Mouse (Mus musculus) hindbrain, embryonic 13.5 days (tissue): ENCODE data around the gene Frmpd1. TPM values are rescaled to one million over a fixed set of nuclear protein-coding genes. Genes with fewer than 3 reads are reported as not detected.

ENCODE experiments used
- ATAC-seq: fragments of 200-750 bp; cut with Nextera tagmentation; 2 replicates; pipeline ENCODE4 v1.8.0; 2017; ENCODE audit warnings: moderate TSS enrichment; ENCODE audit not compliant: low FRiP score
- H3K27ac ChIP-seq: fragments of 300-500 bp; sonication (generic); 2 replicates; pipeline ENCODE4 v1.5.1; 2015; ENCODE audit warnings: inconsistent platforms, mild to moderate bottlenecking, moderate library complexity
- H3K27me3 ChIP-seq: fragments of 300-500 bp; sonication (generic); 2 replicates; pipeline ENCODE4 v1.6.1; 2015; ENCODE audit warnings: mild to moderate bottlenecking, inconsistent platforms
- H3K36me3 ChIP-seq: fragments of 300-500 bp; sonication (generic); 2 replicates; pipeline ENCODE4 v1.6.1; 2015; ENCODE audit warnings: mild to moderate bottlenecking, inconsistent platforms
- H3K4me1 ChIP-seq: fragments of 300-500 bp; sonication (generic); replicated peaks from 2 replicates; pipeline ENCODE4 v1.6.1; 2015; ENCODE audit warnings: inconsistent platforms
- H3K4me2 ChIP-seq: fragments of 300-500 bp; sonication (generic); 2 replicates; pipeline ENCODE4 v1.6.1; 2015; ENCODE audit warnings: inconsistent platforms, mild to moderate bottlenecking, moderate library complexity
- H3K4me3 ChIP-seq: fragments of 300-500 bp; sonication (generic); 2 replicates; pipeline ENCODE4 v1.5.1; 2015; ENCODE audit warnings: mild to moderate bottlenecking, inconsistent platforms
- H3K9ac ChIP-seq: fragments of 300-500 bp; sonication (generic); 2 replicates; pipeline ENCODE4 v1.6.1; 2015; ENCODE audit warnings: mild to moderate bottlenecking, inconsistent platforms
- H3K9me3 ChIP-seq: fragments of 300-500 bp; sonication (generic); 2 replicates; pipeline ENCODE4 v1.6.1; 2016; ENCODE audit warnings: inconsistent platforms
- WGBS: fragments of 180-500 bp; shearing (Covaris S2); methylation state at CpG from one replicate; pipeline ENCODE4 v1.1.7; 2015; 5-methylcytosine and 5-hydroxymethylcytosine counted together
- polyA plus RNA-seq: library from polyadenylated mRNA; unstranded; fragments of >200 nt; fragmentation: Nextera tagmentation; extraction: Ambion mirVana; gene quantifications from 2 replicates; pipeline ENCODE4 v1.2.1, GENCODE M21; 2015

Frmpd1 gene
- polyA plus RNA-seq, 1 experiment from 2014 or later, result 1.2 TPM

DNA sequence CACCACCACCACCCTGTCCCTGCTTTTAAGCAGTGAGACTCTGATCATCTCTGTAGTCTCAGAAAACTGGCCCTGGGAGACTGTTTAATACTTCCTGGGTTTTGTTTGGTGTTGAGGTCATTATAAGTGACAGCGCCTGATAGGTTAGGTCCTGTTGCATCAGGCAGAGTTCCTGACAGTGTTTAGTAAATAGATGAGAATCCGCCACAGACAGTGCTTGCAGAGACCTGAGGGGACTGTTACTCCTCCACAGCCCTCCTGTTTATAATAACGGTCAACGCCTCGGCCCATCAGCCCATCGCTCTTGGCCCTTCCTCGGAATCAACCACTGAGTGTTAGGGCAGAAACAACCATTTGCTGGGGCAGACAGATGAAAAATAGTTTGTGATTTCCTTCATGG lies 57.5 kb downstream of the Frmpd1 start:
- Histone ChIP-seq H3K4me2 (no peak overlapping the region), H3K4me3 (no peak overlapping the region), H3K9ac (no peak overlapping the region), H3K4me1 (no peaks in the 10 kb centered on the region), H3K27ac (no peak overlapping the region), H3K9me3 (no peaks in the 10 kb centered on the region), H3K27me3 (no peaks in the 10 kb centered on the region), H3K36me3 (no peaks in the 10 kb centered on the region)
- ATAC-seq, result no peak
- WGBS, result 88% methylated on average over 7 of the region's 7 CpGs

- WGBS, result 72% methylated on average over 15 of the region's 15 CpGs
- no peaks in the 10 kb centered on the region for H3K27me3 ChIP-seq
Measured at GRCm38 (mm10) chr4:45243211-45243902, 58.7 kb downstream of the Frmpd1 start.

GRCm38 (mm10) chr4:45251265-45251664 lies 66.6 kb downstream of the Frmpd1 start:
- ATAC-seq, result no peak
- Histone ChIP-seq H3K4me3 (no peak overlapping the region), H3K27ac (no peak overlapping the region), H3K27me3 (0 out of 2 replicates have a peak, but pooled peaks cover 11% of the 10 kb centered on the region), H3K9me3 (no peaks in the 10 kb centered on the region), H3K36me3 (no peaks in the 10 kb centered on the region), H3K4me2 (no peak overlapping the region), H3K9ac (no peak overlapping the region), H3K4me1 (peaks cover 30% of the 10 kb centered on the region)
- 54% methylated on average over 8 of the region's 8 CpGs for WGBS

More at GRCm38 (mm10) chr4:45243211-45243902, 58.7 kb downstream of the Frmpd1 start:
- no peak overlapping the region for H3K27ac ChIP-seq
- no peaks in the 10 kb centered on the region for H3K4me1 ChIP-seq
- no peak for ATAC-seq
- no peaks in the 10 kb centered on the region for H3K36me3 ChIP-seq
- no peak overlapping the region for H3K9ac ChIP-seq
- no peak overlapping the region for H3K4me2 ChIP-seq
- no peaks in the 10 kb centered on the region for H3K9me3 ChIP-seq
- no peak overlapping the region for H3K4me3 ChIP-seq

GRCm38 (mm10) chr4:45252861-45253262 lies 68.2 kb downstream of the Frmpd1 start:
- Histone ChIP-seq H3K27me3 (peaks cover 16% of the 10 kb centered on the region; the same call in 1 of the 2 replicates), H3K4me2 (no peak overlapping the region), H3K4me1 (peaks cover 30% of the 10 kb centered on the region), H3K9me3 (no peaks in the 10 kb centered on the region), H3K36me3 (no peaks in the 10 kb centered on the region), H3K4me3 (no peak overlapping the region), H3K9ac (no peak overlapping the region), H3K27ac (no peak overlapping the region)
- WGBS, result 33% methylated on average over 9 of the region's 9 CpGs
- ATAC-seq, result no peak

DNA sequence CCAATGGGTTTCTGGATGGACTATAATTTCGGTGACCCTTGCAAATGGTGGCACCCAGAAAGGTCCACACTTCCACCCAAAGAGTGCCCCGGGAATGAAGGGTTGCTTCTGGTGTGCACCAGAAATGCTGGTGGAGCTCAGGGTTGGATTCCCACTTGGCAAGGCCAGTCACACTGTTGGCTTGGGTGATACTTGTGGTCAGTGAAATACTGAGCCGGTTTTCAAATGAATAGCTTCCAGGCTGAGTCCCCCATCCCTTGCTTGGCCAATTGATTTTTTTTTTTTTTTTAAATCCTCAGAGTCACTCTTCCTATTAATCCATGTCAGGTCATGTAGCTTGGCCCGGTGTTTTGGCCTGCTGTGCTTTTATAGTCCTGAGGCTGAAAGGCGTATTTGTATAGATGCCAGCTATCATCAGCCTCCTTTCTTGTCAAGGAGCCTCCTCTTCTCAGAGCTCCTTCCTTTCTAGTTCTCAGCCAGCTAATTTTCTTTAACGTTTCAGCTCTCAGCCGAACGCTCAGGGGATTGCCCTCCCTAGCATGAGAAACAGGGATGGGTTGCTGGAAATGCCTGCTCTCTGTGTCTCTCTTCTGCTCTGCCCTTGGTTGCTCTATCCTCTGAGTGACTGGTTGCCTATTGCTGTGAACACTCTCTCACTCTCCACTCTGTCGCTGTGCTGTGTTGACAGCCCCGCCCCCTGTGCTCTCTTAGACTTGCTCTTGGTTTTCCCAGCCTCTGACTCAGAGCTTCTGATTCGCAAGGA lies 69.3 kb downstream of the Frmpd1 start:
- peak overlapping the region; percentile 44 for H3K27ac ChIP-seq
- H3K27me3 ChIP-seq, result peaks cover 16% of the 10 kb centered on the region; the same call in 1 of the 2 replicates
- peaks cover 30% of the 10 kb centered on the region for H3K4me1 ChIP-seq
- ATAC-seq, result peak; percentile 69; the same call in 1 of the 2 replicates
- 37% methylated on average over 11 of the region's 11 CpGs for WGBS
- H3K4me2 ChIP-seq, result no peak overlapping the region
- no peaks in the 10 kb centered on the region for H3K9me3 ChIP-seq
- no peak overlapping the region for H3K9ac ChIP-seq
- no peak overlapping the region for H3K4me3 ChIP-seq
- no peaks in the 10 kb centered on the region for H3K36me3 ChIP-seq

- Histone ChIP-seq H3K9me3 (no peaks in the 10 kb centered on the region), H3K9ac (no peak overlapping the region), H3K4me2 (no peak overlapping the region), H3K27ac (no peak overlapping the region), H3K27me3 (peaks cover 11% of the 10 kb centered on the region; the same call in 1 of the 2 replicates), H3K36me3 (no peaks in the 10 kb centered on the region), H3K4me1 (peaks cover 6% of the 10 kb centered on the region), H3K4me3 (no peak overlapping the region)
- WGBS, result 71% methylated on average over 4 of the region's 4 CpGs
- no peak for ATAC-seq
Measured at GRCm38 (mm10) chr4:45259232-45259832, 74.7 kb downstream of the Frmpd1 start.

- H3K4me1 ChIP-seq, result no peaks in the 10 kb centered on the region
- no peak overlapping the region for H3K9ac ChIP-seq
- H3K36me3 ChIP-seq, result no peaks in the 10 kb centered on the region
- ATAC-seq, result no peak
- H3K27ac ChIP-seq, result no peak overlapping the region
- H3K27me3 ChIP-seq, result peaks cover 5% of the 10 kb centered on the region; the same call in 1 of the 2 replicates
- H3K9me3 ChIP-seq, result no peaks in the 10 kb centered on the region
- 94% methylated on average over 4 of the region's 4 CpGs for WGBS
- H3K4me2 ChIP-seq, result no peak overlapping the region
- no peak overlapping the region for H3K4me3 ChIP-seq
Measured at GRCm38 (mm10) chr4:45261551-45261950, 76.9 kb downstream of the Frmpd1 start.

GRCm38 (mm10) chr4:45267883-45268282 lies 83.2 kb downstream of the Frmpd1 start:
- H3K9me3 ChIP-seq, result no peaks in the 10 kb centered on the region
- H3K27ac ChIP-seq, result no peak overlapping the region
- no peak overlapping the region for H3K9ac ChIP-seq
- H3K4me1 ChIP-seq, result peaks cover 13% of the 10 kb centered on the region
- H3K27me3 ChIP-seq, result no peaks in the 10 kb centered on the region
- no peaks in the 10 kb centered on the region for H3K36me3 ChIP-seq
- H3K4me3 ChIP-seq, result no peak overlapping the region
- ATAC-seq, result no peak
- WGBS, result 86% methylated on average over 3 of the region's 3 CpGs
- H3K4me2 ChIP-seq, result no peak overlapping the region

DNA sequence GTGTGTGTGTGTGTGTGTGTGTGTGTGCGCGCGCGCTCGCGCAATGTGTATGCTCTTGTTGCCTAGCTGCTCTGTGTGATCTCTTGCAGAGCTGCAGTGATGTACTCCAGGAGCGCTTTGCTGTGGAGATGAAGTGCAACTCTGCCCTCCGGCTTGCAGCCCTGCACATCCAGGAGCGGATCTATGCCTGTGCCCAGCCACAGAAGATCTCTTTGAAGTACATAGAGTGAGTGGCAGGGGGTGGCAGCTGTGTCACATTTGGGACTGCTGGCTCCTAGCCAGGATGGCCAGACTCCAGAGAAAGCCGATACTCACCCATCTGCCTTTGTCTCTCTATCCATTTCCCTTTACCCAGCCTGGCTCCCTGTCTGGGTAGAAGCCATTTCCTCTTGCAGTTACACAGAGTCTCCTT lies 86.4 kb downstream of the Frmpd1 start:
- no peaks in the 10 kb centered on the region for H3K36me3 ChIP-seq
- no peak overlapping the region for H3K4me3 ChIP-seq
- 68% methylated on average over 10 of the region's 10 CpGs for WGBS
- H3K9me3 ChIP-seq, result no peaks in the 10 kb centered on the region
- 0 out of 2 replicates have a peak overlapping the region, but pooled peaks have one; percentile 39 for H3K9ac ChIP-seq
- no peaks in the 10 kb centered on the region for H3K27me3 ChIP-seq
- peak; percentile 89 for ATAC-seq
- 0 out of 2 replicates have a peak overlapping the region, but pooled peaks have one; percentile 13 for H3K27ac ChIP-seq
- H3K4me1 ChIP-seq, result peaks cover 13% of the 10 kb centered on the region
- H3K4me2 ChIP-seq, result 0 out of 2 replicates have a peak overlapping the region, but pooled peaks have one; percentile 17

DNA sequence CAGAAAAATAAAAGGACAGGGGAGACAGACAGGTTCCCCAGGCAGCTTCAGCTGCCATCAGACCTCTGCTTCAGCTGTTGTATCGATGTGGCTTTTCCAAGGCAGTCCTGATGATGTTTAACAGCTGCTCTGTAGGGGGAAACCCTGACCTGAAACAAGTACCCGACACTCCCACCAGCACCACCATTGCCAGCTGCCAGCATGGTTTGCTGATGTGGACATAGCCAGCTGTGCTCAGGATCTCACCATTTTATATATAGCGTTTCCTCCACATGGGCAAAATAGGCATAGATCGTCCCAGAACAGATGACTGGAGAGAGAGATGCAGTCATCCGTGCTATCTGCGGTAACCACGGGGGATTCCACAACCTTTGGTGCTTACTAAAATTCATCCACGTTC lies 91.1 kb downstream of the Frmpd1 start:
- ATAC-seq, result no peak
- H3K9me3 ChIP-seq, result no peaks in the 10 kb centered on the region
- H3K4me3 ChIP-seq, result no peak overlapping the region
- H3K36me3 ChIP-seq, result no peaks in the 10 kb centered on the region
- H3K9ac ChIP-seq, result no peak overlapping the region
- WGBS, result 83% methylated on average over 8 of the region's 8 CpGs
- no peak overlapping the region for H3K27ac ChIP-seq
- no peak overlapping the region for H3K4me2 ChIP-seq
- 0 out of 2 replicates have a peak, but pooled peaks cover 3% of the 10 kb centered on the region for H3K27me3 ChIP-seq
- H3K4me1 ChIP-seq, result peaks cover 10% of the 10 kb centered on the region

DNA sequence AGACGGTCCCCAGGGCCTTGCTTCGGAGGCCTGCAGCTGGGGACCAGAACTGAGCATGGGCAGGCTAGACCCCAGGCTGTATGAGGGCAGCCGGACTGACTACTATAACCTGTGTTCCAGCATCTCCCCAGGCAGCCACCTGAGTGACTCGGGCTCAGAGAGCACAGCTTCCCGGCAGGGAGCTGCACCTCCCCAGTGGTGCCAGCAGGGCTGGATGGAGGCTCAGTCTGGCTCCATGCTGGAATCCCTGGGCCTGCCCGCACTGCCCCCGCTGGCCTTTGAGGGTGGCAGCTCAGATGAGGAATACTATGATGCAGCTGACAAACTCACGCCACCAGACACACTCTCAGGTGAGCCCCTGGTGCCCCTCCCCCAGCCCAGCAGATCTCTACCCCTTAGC lies 94.6 kb downstream of the Frmpd1 start:
- H3K4me2 ChIP-seq, result no peak overlapping the region
- no peak for ATAC-seq
- 57% methylated on average over 8 of the region's 8 CpGs for WGBS

DNA sequence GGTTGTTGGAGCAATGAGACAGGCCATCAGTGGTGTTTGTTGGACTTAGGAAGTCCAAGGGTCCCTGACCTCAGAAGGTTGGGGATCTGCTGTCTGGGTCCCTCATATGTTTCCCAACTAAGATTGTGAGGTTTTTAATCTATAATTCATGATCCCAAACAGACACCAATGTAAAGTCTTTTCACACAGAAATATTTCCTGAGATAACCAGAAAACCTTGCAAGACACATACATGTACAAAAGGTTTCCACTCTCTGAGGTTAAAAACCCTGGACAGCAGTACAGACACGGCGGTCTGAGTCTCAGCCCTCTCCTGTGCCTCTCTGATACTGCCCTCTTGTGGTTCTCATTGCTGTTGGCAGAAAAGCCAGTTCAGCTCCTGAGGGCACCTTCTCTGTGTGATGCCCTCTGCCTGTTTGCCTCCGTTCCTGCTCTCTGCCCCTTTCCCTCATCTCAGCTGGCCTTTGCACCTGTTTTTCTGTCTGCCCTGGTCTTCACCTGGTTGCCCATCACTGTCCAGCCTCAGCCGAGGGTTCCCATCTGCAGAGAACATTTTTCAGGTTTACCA lies 95.4 kb downstream of the Frmpd1 start:
- Histone ChIP-seq H3K4me3 (no peak overlapping the region), H3K4me2 (no peak overlapping the region), H3K9ac (no peak overlapping the region), H3K36me3 (no peaks in the 10 kb centered on the region), H3K27ac (no peak overlapping the region), H3K9me3 (no peaks in the 10 kb centered on the region), H3K4me1 (no peaks in the 10 kb centered on the region; the same call in 1 of the 2 replicates), H3K27me3 (0 out of 2 replicates have a peak, but pooled peaks cover 3% of the 10 kb centered on the region)
- peak; percentile 81; the same call in 1 of the 2 replicates for ATAC-seq
- 22% methylated on average over 4 of the region's 4 CpGs for WGBS

More for the DNA sequence above, 94.6 kb downstream of the Frmpd1 start:
- Histone ChIP-seq H3K27ac (no peak overlapping the region), H3K9ac (no peak overlapping the region), H3K36me3 (no peaks in the 10 kb centered on the region), H3K4me3 (no peak overlapping the region), H3K27me3 (0 out of 2 replicates have a peak, but pooled peaks cover 3% of the 10 kb centered on the region), H3K4me1 (no peaks in the 10 kb centered on the region; the same call in 1 of the 2 replicates), H3K9me3 (no peaks in the 10 kb centered on the region)
